Mouse (Mus musculus) macrophage (primary cell): Measurements from ENCODE around the gene Vps13c. TPM values are rescaled to one million over a fixed set of nuclear protein-coding genes. Genes with fewer than 3 reads are reported as not detected.

Experiments
- H3K27ac ChIP-seq: fragments of 350-480 bp; formaldehyde crosslinking; 2 replicates; pipeline ENCODE4 v1.9.0; 2021
- H3K36me3 ChIP-seq: fragments of 350-480 bp; formaldehyde crosslinking; 2 replicates; pipeline ENCODE4 v1.9.0; 2021; ENCODE audit errors: inconsistent target
- H3K4me3 ChIP-seq: fragments of 350-480 bp; formaldehyde crosslinking; 2 replicates; pipeline ENCODE4 v1.9.0; 2021; ENCODE audit errors: inconsistent target
- H3K79me2 ChIP-seq: fragments of 350-480 bp; formaldehyde crosslinking; 2 replicates; pipeline ENCODE4 v1.9.0; 2021; ENCODE audit errors: inconsistent target
- WGBS: methylation state at CpG from one replicate; pipeline ENCODE4 v1.1.7; 2026; ENCODE audit warnings: inconsistent platforms; ENCODE audit not compliant: missing documents; 5-methylcytosine and 5-hydroxymethylcytosine counted together
- polyA plus RNA-seq: library from polyadenylated mRNA; stranded (reverse); fragments of 250-400 nt; gene quantifications from 3 replicates; pipeline ENCODE4 v1.2.4, GENCODE M21; 2018; ENCODE audit warnings: inconsistent platforms

Gene Vps13c
- polyA plus RNA-seq, 1 experiment from 2014 or later = 26.6 TPM

DNA sequence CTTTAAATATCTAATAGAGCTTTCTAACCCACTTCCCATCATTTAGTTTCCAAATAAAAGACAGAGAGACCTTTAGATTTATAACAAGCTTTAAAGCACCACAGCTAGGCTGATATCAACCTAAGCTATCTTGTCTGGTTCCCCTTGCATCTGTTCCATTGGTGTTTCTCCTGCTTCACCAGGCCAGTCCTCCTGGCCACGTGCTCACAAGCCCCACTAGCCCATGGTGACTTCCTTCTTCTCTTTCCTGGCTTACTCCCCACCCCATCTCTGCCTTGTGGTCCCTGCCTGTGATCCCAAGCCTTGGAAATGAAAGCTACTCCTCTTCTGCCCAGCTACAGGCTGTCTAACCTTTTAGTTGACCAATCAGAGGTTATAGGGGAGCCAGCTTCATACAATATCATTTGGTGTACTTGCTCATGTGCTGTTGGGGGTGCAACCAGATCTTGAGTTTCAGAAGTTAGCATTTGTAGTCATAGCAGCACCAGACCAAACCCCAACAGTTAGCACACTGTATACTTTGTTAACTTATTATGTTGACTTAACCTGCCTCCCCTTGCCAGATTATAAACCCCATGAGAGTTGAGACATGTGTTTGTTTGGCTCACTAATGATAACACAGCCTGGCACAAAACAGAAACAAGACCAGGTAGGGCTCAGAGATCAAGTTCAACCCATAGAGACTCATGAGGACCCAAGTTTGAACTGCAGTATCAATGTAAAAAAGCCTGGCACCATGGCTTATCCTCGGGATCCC, 23.8 kb upstream of the Vps13c start:
- Histone ChIP-seq H3K79me2 (no peaks in the 10 kb centered on the region), H3K4me3 (no peak overlapping the region), H3K27ac (no peak overlapping the region), H3K36me3 (no peaks in the 10 kb centered on the region)
- 50% methylated on average over 2 of the region's 2 CpGs for WGBS

GRCm38 (mm10) chr9:67817898-67818667, 22.1 kb upstream of the Vps13c start:
- Histone ChIP-seq H3K4me3 (no peak overlapping the region), H3K27ac (no peak overlapping the region), H3K79me2 (no peaks in the 10 kb centered on the region), H3K36me3 (no peaks in the 10 kb centered on the region)
- WGBS = 82% methylated on average over 10 of the region's 10 CpGs

DNA sequence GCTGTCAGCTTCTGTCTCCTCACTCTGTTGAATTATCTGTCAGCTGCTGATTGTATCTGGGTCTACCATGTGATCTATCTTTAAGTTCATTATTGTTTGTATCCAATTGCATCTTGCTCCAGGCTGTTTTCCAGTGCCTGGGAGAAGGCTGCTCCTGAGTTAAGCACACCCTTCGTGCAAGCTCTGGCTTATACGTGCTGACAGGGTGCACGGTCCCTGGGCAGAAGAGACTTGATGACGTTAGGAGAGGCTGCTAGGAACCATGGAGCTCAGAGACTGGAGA, 21.6 kb upstream of the Vps13c start:
- no peaks in the 10 kb centered on the region for H3K36me3 ChIP-seq
- H3K79me2 ChIP-seq = no peaks in the 10 kb centered on the region
- no peak overlapping the region for H3K4me3 ChIP-seq
- no peak overlapping the region for H3K27ac ChIP-seq
- 100% methylated on average over 4 of the region's 4 CpGs for WGBS

- Histone ChIP-seq H3K27ac (no peak overlapping the region), H3K79me2 (no peaks in the 10 kb centered on the region), H3K4me3 (no peak overlapping the region), H3K36me3 (no peaks in the 10 kb centered on the region)
- WGBS = 35% methylated on average over 5 of the region's 5 CpGs
Measured at GRCm38 (mm10) chr9:67823131-67823530, 17.1 kb upstream of the Vps13c start.

DNA sequence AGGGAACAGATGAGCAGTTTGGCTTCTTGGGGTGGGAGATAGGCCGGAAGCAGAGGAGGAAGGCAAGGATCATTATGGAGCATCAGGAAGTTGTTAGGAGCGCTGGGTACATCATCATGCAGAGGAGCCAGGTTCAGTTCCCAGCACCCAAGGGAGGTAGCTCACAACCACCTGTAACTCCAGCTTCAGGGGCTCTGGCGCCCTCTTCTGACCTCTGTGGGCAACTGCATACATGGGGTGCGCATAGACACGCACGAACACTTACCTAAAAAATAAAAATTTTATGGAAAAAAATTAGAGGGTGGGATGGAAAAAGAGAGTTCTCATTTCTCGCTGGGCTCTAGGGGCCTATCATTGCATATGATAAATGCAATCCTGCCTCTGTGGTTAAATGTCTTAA, 14.7 kb upstream of the Vps13c start:
- H3K4me3 ChIP-seq = no peak overlapping the region
- no peak overlapping the region for H3K27ac ChIP-seq
- no peaks in the 10 kb centered on the region for H3K36me3 ChIP-seq
- WGBS = 87% methylated on average over 7 of the region's 7 CpGs
- H3K79me2 ChIP-seq = no peaks in the 10 kb centered on the region

GRCm38 (mm10) chr9:67828182-67828581, 12.0 kb upstream of the Vps13c start:
- Histone ChIP-seq H3K27ac (no peak overlapping the region), H3K4me3 (no peak overlapping the region), H3K79me2 (no peaks in the 10 kb centered on the region), H3K36me3 (no peaks in the 10 kb centered on the region)
- 21% methylated on average over 2 of the region's 3 CpGs for WGBS

- Histone ChIP-seq H3K27ac (no peak overlapping the region), H3K4me3 (no peak overlapping the region), H3K36me3 (no peaks in the 10 kb centered on the region), H3K79me2 (no peaks in the 10 kb centered on the region)
- 3% methylated on average over 56 of the region's 84 CpGs for WGBS
Measured at GRCm38 (mm10) chr9:67830411-67831358, 9.5 kb upstream of the Vps13c start.

DNA sequence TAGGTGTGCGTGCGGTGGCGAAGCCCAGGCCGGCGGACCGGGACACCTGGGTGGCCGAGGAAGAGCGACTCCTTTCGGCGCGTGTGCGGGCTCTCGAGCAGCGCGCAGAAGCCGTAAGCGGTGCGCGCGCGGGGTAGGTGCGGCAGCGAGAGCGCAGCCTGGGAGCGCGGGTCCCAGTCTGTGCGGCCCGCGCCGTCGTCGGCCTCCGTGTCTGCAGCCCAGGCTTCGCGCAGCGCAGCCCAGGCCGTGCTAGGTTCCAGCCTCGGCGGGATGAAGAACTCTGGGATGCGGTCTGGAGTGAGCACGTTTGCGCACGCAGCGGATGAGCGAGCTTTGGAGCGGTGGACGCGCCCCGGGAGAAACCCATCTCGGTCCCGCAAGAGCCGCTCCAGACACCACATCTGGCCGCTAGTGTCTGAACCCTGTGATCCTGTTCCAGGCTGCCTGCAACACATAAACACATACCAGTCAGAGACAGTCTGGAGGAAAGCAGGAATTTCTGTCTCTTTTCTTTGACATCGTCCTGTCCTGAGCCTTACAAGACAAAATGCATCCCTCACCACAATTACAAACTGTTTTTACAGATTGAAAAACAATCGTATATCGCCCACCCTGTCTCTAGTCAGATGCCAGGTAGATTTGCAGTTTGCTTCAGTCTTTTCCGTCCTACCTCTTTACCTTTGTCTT, 8.7 kb upstream of the Vps13c start:
- Histone ChIP-seq H3K36me3 (no peaks in the 10 kb centered on the region), H3K79me2 (no peaks in the 10 kb centered on the region), H3K4me3 (no peak overlapping the region), H3K27ac (no peak overlapping the region)
- WGBS = 3% methylated on average over 57 of the region's 57 CpGs

GRCm38 (mm10) chr9:67832046-67832605, 8.1 kb upstream of the Vps13c start, which contains the start of gene C2cd4a:
Gene C2cd4a, minus strand, starts transcription at chr9:67832330.
- no peak within 1 kb of the TSS for H3K27ac ChIP-seq
- H3K79me2 ChIP-seq = no peaks in the 10 kb centered on the region
- 20% methylated on average over 20 of the region's 20 CpGs for WGBS
- no peak within 1 kb of the TSS for H3K4me3 ChIP-seq
- H3K36me3 ChIP-seq = no peaks in the 10 kb centered on the region

- Histone ChIP-seq H3K36me3 (no peaks in the 10 kb centered on the region), H3K79me2 (no peaks in the 10 kb centered on the region), H3K27ac (no peak overlapping the region), H3K4me3 (no peak overlapping the region)
- WGBS = 87% methylated on average over 5 of the region's 5 CpGs
Measured at GRCm38 (mm10) chr9:67834535-67834934, 5.7 kb upstream of the Vps13c start.

- no peak overlapping the region for H3K4me3 ChIP-seq
- no peaks in the 10 kb centered on the region for H3K36me3 ChIP-seq
- WGBS = 100% methylated on average over 2 of the region's 2 CpGs
- H3K27ac ChIP-seq = no peak overlapping the region
- H3K79me2 ChIP-seq = peaks cover 21% of the 10 kb centered on the region
Measured at GRCm38 (mm10) chr9:67837311-67837710, 2.9 kb upstream of the Vps13c start.

DNA sequence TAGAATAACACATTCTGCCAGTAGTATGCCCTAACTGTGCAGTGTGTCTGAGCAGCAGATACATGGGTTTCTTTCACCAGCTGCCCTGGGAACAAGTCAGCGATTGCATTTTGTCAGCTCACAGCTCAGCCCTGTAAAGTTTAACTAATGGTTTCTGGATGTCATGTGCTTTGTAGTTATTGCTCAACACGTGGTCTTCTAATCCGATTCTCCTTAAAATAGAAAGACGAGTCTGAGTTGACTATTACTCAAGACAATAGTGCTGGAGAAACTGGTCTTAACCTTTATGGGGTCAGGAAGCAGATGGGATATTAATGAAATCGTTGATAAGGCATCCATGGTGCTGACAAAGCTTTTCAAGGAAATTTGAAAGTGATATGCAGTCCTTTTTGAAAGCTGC, 2.6 kb downstream of the Vps13c start:
- no peak overlapping the region for H3K4me3 ChIP-seq

GRCm38 (mm10) chr9:67845012-67845411, 4.8 kb downstream of the Vps13c start:
- Histone ChIP-seq H3K27ac (peak overlapping the region; percentile 92), H3K4me3 (no peak overlapping the region), H3K36me3 (no peaks in the 10 kb centered on the region), H3K79me2 (peaks cover 87% of the 10 kb centered on the region)
- WGBS = 3% methylated on average over 4 of the region's 4 CpGs

More for the DNA sequence above, 2.6 kb downstream of the Vps13c start:
- H3K79me2 ChIP-seq = peaks cover 65% of the 10 kb centered on the region
- H3K27ac ChIP-seq = peak overlapping the region; percentile 92
- WGBS = 3% methylated on average over 5 of the region's 5 CpGs
- H3K36me3 ChIP-seq = no peaks in the 10 kb centered on the region

- Histone ChIP-seq H3K27ac (peak overlapping the region; percentile 92), H3K36me3 (no peaks in the 10 kb centered on the region), H3K79me2 (peaks cover 89% of the 10 kb centered on the region), H3K4me3 (no peak overlapping the region)
- WGBS = 0% methylated on average over 5 of the region's 5 CpGs
Measured at GRCm38 (mm10) chr9:67845648-67846047, 5.5 kb downstream of the Vps13c start.
